ENCODE assay signal across 21 mouse cellular contexts in the genomic region with DNA sequence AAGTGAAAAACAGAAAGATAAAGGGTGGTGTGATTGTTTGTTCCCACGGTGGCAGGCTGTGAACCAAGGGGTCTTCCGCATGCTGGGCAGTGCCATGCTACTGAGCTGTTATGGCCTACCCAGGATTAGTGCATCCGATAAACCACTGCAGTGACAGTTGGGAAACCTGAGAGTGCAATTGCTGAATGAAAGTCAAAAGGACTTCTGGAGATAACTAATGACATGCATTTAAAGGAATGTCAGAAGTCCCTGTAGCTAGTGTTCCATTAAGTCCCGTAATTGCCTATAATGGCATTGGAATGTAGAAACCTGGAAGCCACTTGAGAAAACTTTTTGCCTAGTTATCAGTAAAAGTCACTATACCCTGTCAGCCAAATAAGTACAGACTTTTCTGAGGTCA.
DNase-seq lines count a peak whose midpoint lies in the region; ATAC-seq and TF ChIP-seq lines count a peak whose summit lies in the region.
"Had no signal": no experiment of that assay in that cellular context is flagged by ENCODE, and none has a peak within 500 bp of the region (broad histone marks: within the 10 kb centered on the region; RNA-seq: fewer than 3 reads in every experiment).

No protein-coding gene starts in this region.

- no peak for TF ChIP-seq POLR2A in heart, adult 2 months (IDR thresholded peaks at IDR 0.05; ENCODE audit: insufficient read depth, low read depth, low read length)

- H3K79me2 ChIP-seq in heart, adult 2 months (replicated peaks; ENCODE audit: control insufficient read depth, insufficient read depth, low read length), result no peaks in the 10 kb centered on the region

- H3K27me3 ChIP-seq in heart, embryonic 12.5 days (replicated peaks), result no peaks in the 10 kb centered on the region
- no peaks in the 10 kb centered on the region for H3K27me3 ChIP-seq in heart, adult 2 months (ENCODE audit: control insufficient read depth, insufficient read depth, low read length)
- no peaks in the 10 kb centered on the region for H3K27me3 ChIP-seq in heart, embryonic 14.5 days (ENCODE audit: control insufficient read depth, insufficient read depth, low read length)
- H3K27me3 ChIP-seq in heart, embryonic 16.5 days (ENCODE audit: control insufficient read depth, insufficient read depth, low read length), result no peaks in the 10 kb centered on the region
- no peaks in the 10 kb centered on the region for H3K27me3 ChIP-seq in Patski
- H3K27me3 ChIP-seq in limb, embryonic 10.5 days (ENCODE audit: low read depth, poor library complexity, severe bottlenecking), result no peaks in the 10 kb centered on the region
- H3K27me3 ChIP-seq: embryonic facial prominence, embryonic 12.5 days; forebrain, embryonic 13.5 days; forebrain, embryonic 15.5 days had no signal

- TF ChIP-seq EP300 in heart, adult 2 months (IDR thresholded peaks at IDR 0.05; ENCODE audit: insufficient read depth, low read depth, low read length), result no peak

- POLR2A ChIA-PET in Patski (lab: Charles Lee), result no interaction called here

- intact Hi-C loops in heart, adult 2 months (cut with DNase I), result no loop called here
- intact Hi-C loops in heart, postnatal 25 days (cut with DNase I), result no loop called here

- ATAC-seq in heart, embryonic 12.5 days (ENCODE audit: insufficient number of reproducible peaks, low FRiP score), result peak; percentile 42; the same call in 1 of the 2 replicates
- ATAC-seq in heart, embryonic 14.5 days (ENCODE audit: insufficient number of reproducible peaks, insufficient read depth, low FRiP score, low read depth), result no peak
- ATAC-seq in heart, embryonic 16.5 days (replicated peaks; ENCODE audit: extremely low read depth, insufficient read depth, low FRiP score), result peak; percentile 37
- peak; percentile 93 for ATAC-seq in Patski
- ATAC-seq: activated CD4-positive, CD25-positive, alpha-beta regulatory T cell, adult 4 months; forebrain, embryonic 13.5 days; forebrain, embryonic 15.5 days; forebrain, postnatal 0 days had no signal

- WGBS in heart, embryonic 12.5 days, result 49% methylated on average over 4 of the region's 4 CpGs
- WGBS in heart, adult 2 months, result 63% methylated on average over 4 of the region's 4 CpGs
- 30% methylated on average over 4 of the region's 4 CpGs for WGBS in heart, embryonic 14.5 days
- 48% methylated on average over 4 of the region's 4 CpGs for WGBS in heart, embryonic 16.5 days
- 69% methylated on average over 4 of the region's 4 CpGs for WGBS in limb, embryonic 10.5 days

- no peaks in the 10 kb centered on the region for H3K36me3 ChIP-seq in heart, embryonic 12.5 days
- no peaks in the 10 kb centered on the region for H3K36me3 ChIP-seq in heart, adult 2 months (ENCODE audit: control insufficient read depth, insufficient read depth, low read length)
- no peaks in the 10 kb centered on the region for H3K36me3 ChIP-seq in heart, embryonic 14.5 days (ENCODE audit: control insufficient read depth, insufficient read depth, low read length)
- H3K36me3 ChIP-seq in heart, embryonic 16.5 days (ENCODE audit: control insufficient read depth, insufficient read depth), result no peaks in the 10 kb centered on the region
- no peaks in the 10 kb centered on the region for H3K36me3 ChIP-seq in limb, embryonic 10.5 days
- H3K36me3 ChIP-seq: embryonic facial prominence, embryonic 12.5 days; forebrain, embryonic 15.5 days had no signal

- no peak for TF ChIP-seq CTCF in heart, adult 2 months (IDR thresholded peaks at IDR 0.05)
- no peak for TF ChIP-seq CTCF in Patski (IDR thresholded peaks at IDR 0.05)

- peak overlapping the region; percentile 62; the same call in 1 of the 2 replicates for H3K27ac ChIP-seq in heart, embryonic 12.5 days (ENCODE audit: poor library complexity, severe bottlenecking)
- H3K27ac ChIP-seq in heart, adult 2 months, result no peak overlapping the region
- H3K27ac ChIP-seq in heart, embryonic 14.5 days (replicated peaks in 1 of 2; ENCODE audit: control insufficient read depth in 1 of 2, insufficient read depth in 1 of 2, low read depth in 2 of 2, low read length in 2 of 2), result peak overlapping the region; percentile 39 to 73; a peak in 2 of 4 replicates
- no peak overlapping the region for H3K27ac ChIP-seq in heart, embryonic 16.5 days (ENCODE audit: low read length)
- no peak overlapping the region for H3K27ac ChIP-seq in limb, embryonic 10.5 days
- H3K27ac ChIP-seq: embryonic facial prominence, embryonic 12.5 days; forebrain, embryonic 13.5 days; forebrain, embryonic 15.5 days had no signal

- CTCF ChIA-PET in Patski (lab: Charles Lee), result no interaction called here

- no peak for DNase-seq in heart, adult 2 months
- no peak for DNase-seq in heart, postnatal 25 days (ENCODE audit: low spot score)
- no peak for DNase-seq in heart, adult 9 months (ENCODE audit: low spot score in 2 of 2)
- no peak for DNase-seq in Patski (ENCODE audit: low read depth, low spot score)
- DNase-seq in limb, embryonic 10.5 days (ENCODE audit: low spot score), result no peak
- DNase-seq: adrenal gland, adult 8-10 months; adrenal gland, postnatal 14 days; adrenal gland, postnatal 36 days; cerebellum, adult 11-12 months; cerebellum, adult 2 months; cerebellum, adult 9-10 months; cerebellum, postnatal 10 days; cerebellum, postnatal 25 days; forebrain, postnatal 0 days had no signal

- no peak overlapping the region for H3K9ac ChIP-seq in heart, embryonic 12.5 days
- H3K9ac ChIP-seq in heart, adult 2 months (ENCODE audit: low read depth, low read length), result no peak overlapping the region
- H3K9ac ChIP-seq in heart, embryonic 14.5 days (ENCODE audit: low read length), result no peak overlapping the region
- H3K9ac ChIP-seq in heart, embryonic 16.5 days (ENCODE audit: low read length), result no peak overlapping the region
- H3K9ac ChIP-seq: embryonic facial prominence, embryonic 12.5 days; forebrain, embryonic 13.5 days; forebrain, embryonic 15.5 days; forebrain, postnatal 0 days had no signal

- H3K4me2 ChIP-seq in heart, embryonic 12.5 days, result no peak overlapping the region
- H3K4me2 ChIP-seq in heart, embryonic 14.5 days (ENCODE audit: low read length), result no peak overlapping the region
- H3K4me2 ChIP-seq in heart, embryonic 16.5 days (ENCODE audit: low read depth, low read length), result no peak overlapping the region
- H3K4me2 ChIP-seq: embryonic facial prominence, embryonic 12.5 days; forebrain, embryonic 13.5 days; forebrain, embryonic 15.5 days had no signal

- H3K4me3 ChIP-seq in heart, embryonic 12.5 days, result no peak overlapping the region
- no peak overlapping the region for H3K4me3 ChIP-seq in heart, adult 2 months
- H3K4me3 ChIP-seq in heart, embryonic 14.5 days (ENCODE audit: control insufficient read depth in 1 of 2, insufficient read depth in 1 of 2, low read depth in 1 of 2, low read length in 2 of 2), result no peak overlapping the region
- no peak overlapping the region for H3K4me3 ChIP-seq in heart, embryonic 16.5 days (ENCODE audit: low read length)
- no peak overlapping the region for H3K4me3 ChIP-seq in limb, embryonic 10.5 days
- H3K4me3 ChIP-seq: embryonic facial prominence, embryonic 12.5 days; forebrain, embryonic 13.5 days; forebrain, embryonic 15.5 days had no signal

- 0 out of 2 replicates have a peak, but pooled peaks cover 3% of the 10 kb centered on the region for H3K4me1 ChIP-seq in heart, embryonic 12.5 days (replicated peaks)
- no peaks in the 10 kb centered on the region for H3K4me1 ChIP-seq in heart, adult 2 months (ENCODE audit: control insufficient read depth, insufficient read depth, low read length)
- H3K4me1 ChIP-seq in heart, embryonic 14.5 days (ENCODE audit: control insufficient read depth in 2 of 2, insufficient read depth in 2 of 2, low read length in 2 of 2), result peaks cover 4 to 9% of the 10 kb centered on the region in 2 experiments; a peak in 3 of 4 replicates
- H3K4me1 ChIP-seq in heart, embryonic 16.5 days (ENCODE audit: control insufficient read depth, insufficient read depth, low read length), result 0 out of 2 replicates have a peak, but pooled peaks cover 2% of the 10 kb centered on the region
- H3K4me1 ChIP-seq in limb, embryonic 10.5 days, result no peaks in the 10 kb centered on the region
- H3K4me1 ChIP-seq: embryonic facial prominence, embryonic 12.5 days; forebrain, embryonic 13.5 days; forebrain, embryonic 15.5 days had no signal

- in situ Hi-C loops in Patski (cut with MboI; ENCODE audit: low pct_unique_long_range_greater_than_20kb), result no loop called here

- no peaks in the 10 kb centered on the region for H3K9me3 ChIP-seq in heart, embryonic 12.5 days (replicated peaks)
- H3K9me3 ChIP-seq in heart, embryonic 14.5 days (ENCODE audit: control insufficient read depth, low read length), result no peaks in the 10 kb centered on the region
- H3K9me3 ChIP-seq in heart, embryonic 16.5 days (replicated peaks; ENCODE audit: control insufficient read depth, low read length), result no peaks in the 10 kb centered on the region
- H3K9me3 ChIP-seq in limb, embryonic 10.5 days (replicated peaks), result no peaks in the 10 kb centered on the region
- H3K9me3 ChIP-seq: embryonic facial prominence, embryonic 12.5 days; forebrain, embryonic 13.5 days; forebrain, embryonic 15.5 days had no signal

Comparison
In these comparisons a context has a peak if more than half of its experiments do, and no peak if none do; other contexts are left out.
1. H3K27ac ChIP-seq: peak in heart, embryonic 12.5 days (single experiment) and heart, embryonic 14.5 days (2 of 2); none in heart, adult 2 months (single experiment), heart, embryonic 16.5 days (single experiment) and limb, embryonic 10.5 days (single experiment).